Mouse (Mus musculus): Measurements from ENCODE around the gene Cenpe.
"Not testable (repeated sequence)": the region's sequence is repeated elsewhere in the genome, so short reads cannot be mapped to it uniquely, and the experiment has no call there.

Cenpe gene

DNA sequence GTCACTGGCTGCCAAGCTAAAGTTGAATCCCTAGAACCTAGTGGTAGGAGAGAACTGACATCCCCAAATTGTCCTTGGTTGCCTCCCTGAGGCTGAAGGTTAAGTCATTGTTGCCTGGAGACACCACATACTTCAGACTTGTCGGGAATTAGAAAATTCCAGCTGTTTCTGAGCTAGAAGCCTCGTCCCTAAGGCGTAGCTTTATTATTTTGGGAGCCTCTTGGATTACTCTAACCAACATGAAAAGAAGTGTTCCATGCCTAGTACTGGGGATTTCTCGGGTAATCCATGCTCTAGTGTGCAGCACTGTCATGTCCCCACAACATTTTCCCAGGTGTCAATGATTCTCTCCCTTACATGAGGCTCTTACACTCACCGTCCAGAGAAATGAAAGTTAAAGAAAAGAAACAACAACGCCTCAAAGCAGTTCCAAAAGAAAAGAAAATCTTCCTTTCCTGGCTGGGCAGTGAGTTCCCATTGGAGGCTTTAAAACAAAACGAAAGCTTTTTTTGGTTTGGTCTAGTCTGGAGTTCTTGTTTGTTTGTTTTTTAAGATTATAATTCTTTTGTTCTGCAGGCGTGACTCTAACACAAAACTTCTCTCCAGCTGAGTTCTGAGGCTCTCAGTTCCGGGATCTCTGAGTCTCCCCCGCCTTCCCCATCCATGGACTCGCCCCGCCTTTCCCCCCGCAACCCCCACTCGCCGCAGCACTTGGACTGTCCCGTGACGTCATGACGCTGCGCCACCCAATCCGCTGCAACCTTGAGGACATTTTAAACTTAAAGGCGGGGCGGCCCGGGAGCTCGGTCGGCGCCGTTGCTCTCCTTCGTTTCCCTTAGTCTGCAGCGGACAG is at the start of gene Cenpe:
Cenpe (plus strand) TSS at position 733 of the 853 bp plus-strand sequence.
- ATAC-seq (ENCODE audit: insufficient number of reproducible peaks, low FRiP score, low TSS enrichment): peak; percentile 88

DNA sequence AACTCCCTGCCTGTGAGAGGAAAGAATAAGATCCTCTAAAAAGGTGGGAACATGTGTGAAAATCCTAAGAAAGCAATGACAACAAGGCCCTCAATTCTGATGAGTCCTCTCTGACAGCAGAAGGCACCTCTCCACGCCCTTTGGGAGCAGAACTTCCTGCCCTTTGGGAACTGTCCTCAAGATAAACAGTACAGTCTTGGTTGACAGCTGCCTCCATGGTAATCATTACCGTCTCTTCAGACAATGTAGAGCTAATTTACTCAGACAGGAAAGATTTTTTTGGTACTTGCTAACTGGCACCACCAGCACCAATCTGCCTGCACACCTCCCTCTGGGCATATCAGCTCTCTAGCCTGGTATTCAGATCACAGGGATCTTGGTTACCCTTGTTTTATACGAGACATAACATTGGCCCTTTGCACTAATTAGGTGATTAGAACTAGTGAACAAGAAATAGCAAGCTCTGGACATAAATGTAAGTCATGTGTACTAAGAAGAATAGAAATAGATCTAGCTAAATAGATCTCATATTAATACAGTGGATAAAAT is 40.4 kb upstream of the Cenpe start:
- ATAC-seq (ENCODE audit: insufficient number of reproducible peaks, low FRiP score, low TSS enrichment): no peak; the same call in 1 of the 2 replicates

- no peak for ATAC-seq (ENCODE audit: insufficient number of reproducible peaks, low FRiP score, low TSS enrichment)
Measured at GRCm38 (mm10) chr3:135191861-135192260, 20.5 kb upstream of the Cenpe start.

DNA sequence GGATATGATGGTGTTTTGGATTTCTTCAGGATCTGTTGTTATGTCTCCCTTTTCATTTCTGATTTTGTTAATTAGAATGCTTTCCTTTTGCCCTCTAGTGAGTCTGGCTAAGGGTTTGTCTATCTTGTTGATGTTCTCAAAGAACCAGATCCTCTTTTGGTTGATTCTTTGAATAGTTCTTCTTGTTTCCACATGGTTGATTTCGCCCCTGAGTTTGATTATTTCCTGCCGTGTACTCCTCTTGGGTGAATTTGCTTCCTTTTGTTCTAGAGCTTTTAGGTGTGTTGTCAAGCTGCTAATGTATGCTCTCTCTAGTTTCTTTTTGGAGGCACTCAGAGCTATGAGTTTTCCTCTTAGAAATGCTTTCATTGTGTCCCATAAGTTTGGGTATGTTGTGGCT is 14.3 kb upstream of the Cenpe start:
- not testable (repeated sequence) for ATAC-seq (ENCODE audit: insufficient number of reproducible peaks, low FRiP score, low TSS enrichment)

GRCm38 (mm10) chr3:135200409-135201303 is 11.7 kb upstream of the Cenpe start:
- ATAC-seq (ENCODE audit: insufficient number of reproducible peaks, low FRiP score, low TSS enrichment): no peak

- no peak for ATAC-seq (ENCODE audit: insufficient number of reproducible peaks, low FRiP score, low TSS enrichment)
Measured at GRCm38 (mm10) chr3:135206621-135207020, 5.7 kb upstream of the Cenpe start.

DNA sequence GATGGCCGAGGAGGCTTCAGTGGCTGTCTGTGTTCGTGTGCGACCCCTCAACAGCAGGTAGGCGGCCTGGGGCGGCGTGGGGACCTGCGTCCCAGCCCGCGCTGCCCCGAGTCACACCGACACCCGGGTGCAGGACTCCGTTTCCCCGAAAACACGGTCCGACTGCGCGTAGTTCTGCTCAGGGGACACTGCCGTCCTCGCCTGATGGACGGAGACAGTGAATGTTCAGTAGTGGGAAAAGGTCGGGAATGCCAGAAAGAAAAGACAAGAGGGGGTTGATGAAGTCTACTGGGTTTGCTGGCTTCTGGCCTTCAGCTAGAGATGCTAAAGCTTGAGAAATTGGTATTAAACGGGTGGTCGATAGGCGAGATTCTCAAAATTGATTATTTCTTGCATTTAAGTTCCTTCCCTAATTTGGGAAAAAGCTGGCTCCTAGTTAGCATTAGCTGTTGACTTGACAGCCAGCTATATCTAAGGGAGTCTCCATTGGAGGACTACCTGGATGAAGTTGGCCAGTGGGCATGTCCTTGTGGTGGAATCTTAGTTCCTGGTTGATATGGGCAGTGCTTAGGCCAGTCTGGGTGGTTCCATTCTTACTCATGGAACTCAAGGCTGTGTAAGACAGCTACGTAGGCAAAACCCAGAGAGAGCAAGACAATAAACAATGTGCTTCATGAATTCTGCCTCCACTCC is 467 bp downstream of the Cenpe start:
- no peak; the same call in 1 of the 2 replicates for ATAC-seq (ENCODE audit: insufficient number of reproducible peaks, low FRiP score, low TSS enrichment)

DNA sequence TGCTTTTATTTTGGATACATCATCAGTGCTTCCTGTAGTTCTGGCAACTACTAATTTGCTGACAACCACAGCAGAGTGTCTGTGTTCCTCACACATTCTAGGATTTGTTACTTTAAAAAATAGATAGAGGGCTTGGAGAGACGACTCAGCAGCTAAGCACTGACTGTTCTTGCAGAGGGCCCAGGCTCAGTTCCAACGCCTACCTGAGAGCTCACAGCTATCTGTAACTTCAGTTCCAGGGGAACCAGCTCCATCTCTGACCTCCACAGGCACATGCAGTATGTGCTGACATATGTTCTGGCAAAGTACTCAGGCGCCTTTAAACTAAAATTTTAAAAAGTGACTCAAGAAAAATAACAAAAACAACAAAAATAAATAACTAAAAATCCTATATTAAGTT is 19.7 kb downstream of the Cenpe start:
- ATAC-seq (ENCODE audit: insufficient number of reproducible peaks, low FRiP score, low TSS enrichment): no peak

GRCm38 (mm10) chr3:135232462-135232861 is 20.1 kb downstream of the Cenpe start:
- no peak for ATAC-seq (ENCODE audit: insufficient number of reproducible peaks, low FRiP score, low TSS enrichment)

GRCm38 (mm10) chr3:135245733-135246132 is 33.4 kb downstream of the Cenpe start:
- no peak for ATAC-seq (ENCODE audit: insufficient number of reproducible peaks, low FRiP score, low TSS enrichment)

DNA sequence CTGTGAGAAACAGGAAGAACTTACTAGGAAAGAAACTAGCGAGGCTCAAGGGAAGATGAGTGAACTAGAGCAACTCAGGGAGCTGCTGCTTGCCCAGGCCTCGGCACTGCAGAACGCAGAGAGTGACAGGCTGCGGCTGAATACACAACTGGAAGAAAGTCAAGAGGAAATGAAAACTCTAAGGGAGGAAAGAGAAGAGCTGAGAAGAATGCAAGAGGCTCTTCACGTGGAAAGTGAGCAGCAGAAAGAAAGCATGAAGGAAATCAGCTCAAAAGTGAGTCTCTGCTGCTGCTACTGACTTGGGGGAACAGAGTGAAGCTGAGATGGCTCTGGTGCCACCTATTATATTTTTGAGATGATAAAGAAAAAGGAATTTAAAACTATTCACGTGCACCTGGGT is 34.5 kb downstream of the Cenpe start:
- ATAC-seq (ENCODE audit: insufficient number of reproducible peaks, low FRiP score, low TSS enrichment): no peak

- peak; percentile 84 for ATAC-seq (ENCODE audit: insufficient number of reproducible peaks, low FRiP score, low TSS enrichment)
Measured at GRCm38 (mm10) chr3:135249104-135249503, 36.8 kb downstream of the Cenpe start.

- no peak for ATAC-seq (ENCODE audit: insufficient number of reproducible peaks, low FRiP score, low TSS enrichment)
Measured at GRCm38 (mm10) chr3:135251825-135252224, 39.5 kb downstream of the Cenpe start.

- ATAC-seq (ENCODE audit: insufficient number of reproducible peaks, low FRiP score, low TSS enrichment): no peak
Measured at GRCm38 (mm10) chr3:135254784-135255183, 42.4 kb downstream of the Cenpe start.

DNA sequence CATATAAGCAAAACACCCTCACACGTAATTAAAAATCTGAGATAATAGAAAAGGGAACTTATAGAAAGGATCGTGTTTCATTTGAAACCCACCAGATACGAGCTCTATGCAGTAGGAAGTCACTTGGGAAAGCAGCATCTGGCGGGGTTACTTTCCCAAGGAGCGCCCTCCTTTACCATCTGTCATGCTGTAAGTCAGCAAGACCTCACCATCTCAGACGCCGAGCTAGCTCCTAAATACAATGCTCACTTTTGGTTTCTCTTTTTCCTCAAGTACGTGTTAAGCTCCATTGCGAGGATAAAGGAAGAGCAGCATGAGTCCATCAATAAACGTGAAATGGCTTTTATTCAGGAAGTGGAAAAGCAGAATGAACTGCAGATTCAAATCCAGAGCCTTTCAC is 46.6 kb downstream of the Cenpe start:
- no peak for ATAC-seq (ENCODE audit: insufficient number of reproducible peaks, low FRiP score, low TSS enrichment)

GRCm38 (mm10) chr3:135260233-135260632 is 47.9 kb downstream of the Cenpe start:
- ATAC-seq (ENCODE audit: insufficient number of reproducible peaks, low FRiP score, low TSS enrichment): no peak

- no peak for ATAC-seq (ENCODE audit: insufficient number of reproducible peaks, low FRiP score, low TSS enrichment)
Measured at GRCm38 (mm10) chr3:135268616-135269015, 56.3 kb downstream of the Cenpe start.

DNA sequence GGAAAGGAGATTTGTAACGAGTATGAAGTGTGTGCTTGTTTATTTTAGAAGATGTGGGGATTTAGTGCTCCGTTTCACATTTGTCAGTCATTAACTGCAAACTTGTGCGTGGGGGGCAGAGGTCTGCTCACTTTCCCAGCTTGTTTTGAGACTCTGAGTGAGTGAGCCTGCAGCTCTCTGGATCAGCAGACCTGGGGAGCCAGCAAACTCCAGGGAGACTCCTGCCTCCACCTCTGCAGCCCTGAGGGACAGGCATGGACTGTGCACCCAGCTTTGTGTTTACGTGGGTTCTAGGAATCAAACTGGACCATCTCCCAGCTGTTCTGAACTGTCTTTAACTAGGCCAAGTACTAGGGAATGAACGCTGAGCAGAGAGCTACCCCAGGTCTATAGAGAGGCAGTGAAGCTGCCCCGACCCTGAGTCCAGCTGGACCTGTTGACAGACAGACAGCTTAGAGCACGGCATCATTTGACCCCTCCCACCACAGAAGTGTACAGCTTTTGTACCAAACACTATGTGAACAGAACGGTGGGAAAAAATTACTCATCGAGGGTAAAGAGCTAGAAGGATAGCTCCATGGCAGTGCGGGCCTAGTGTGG is 57.2 kb downstream of the Cenpe start:
- ATAC-seq (ENCODE audit: insufficient number of reproducible peaks, low FRiP score, low TSS enrichment): no peak

GRCm38 (mm10) chr3:135272627-135273026 is 60.3 kb downstream of the Cenpe start:
- ATAC-seq (ENCODE audit: insufficient number of reproducible peaks, low FRiP score, low TSS enrichment): no peak

GRCm38 (mm10) chr3:135273047-135273446 is 60.7 kb downstream of the Cenpe start:
- no peak for ATAC-seq (ENCODE audit: insufficient number of reproducible peaks, low FRiP score, low TSS enrichment)

Data from cerebellum, adult (tissue).